Mouse (Mus musculus) lung, adult 18-20 months (tissue): Measurements from ENCODE around the gene Mcub.

ENCODE experiments used
- DNase-seq, 2 experiments: peaks; one replicate each; pipeline ENCODE4 v3.0.0; 2022; ENCODE audit warnings: mixed read lengths in 2 of 2

Gene Mcub

DNA sequence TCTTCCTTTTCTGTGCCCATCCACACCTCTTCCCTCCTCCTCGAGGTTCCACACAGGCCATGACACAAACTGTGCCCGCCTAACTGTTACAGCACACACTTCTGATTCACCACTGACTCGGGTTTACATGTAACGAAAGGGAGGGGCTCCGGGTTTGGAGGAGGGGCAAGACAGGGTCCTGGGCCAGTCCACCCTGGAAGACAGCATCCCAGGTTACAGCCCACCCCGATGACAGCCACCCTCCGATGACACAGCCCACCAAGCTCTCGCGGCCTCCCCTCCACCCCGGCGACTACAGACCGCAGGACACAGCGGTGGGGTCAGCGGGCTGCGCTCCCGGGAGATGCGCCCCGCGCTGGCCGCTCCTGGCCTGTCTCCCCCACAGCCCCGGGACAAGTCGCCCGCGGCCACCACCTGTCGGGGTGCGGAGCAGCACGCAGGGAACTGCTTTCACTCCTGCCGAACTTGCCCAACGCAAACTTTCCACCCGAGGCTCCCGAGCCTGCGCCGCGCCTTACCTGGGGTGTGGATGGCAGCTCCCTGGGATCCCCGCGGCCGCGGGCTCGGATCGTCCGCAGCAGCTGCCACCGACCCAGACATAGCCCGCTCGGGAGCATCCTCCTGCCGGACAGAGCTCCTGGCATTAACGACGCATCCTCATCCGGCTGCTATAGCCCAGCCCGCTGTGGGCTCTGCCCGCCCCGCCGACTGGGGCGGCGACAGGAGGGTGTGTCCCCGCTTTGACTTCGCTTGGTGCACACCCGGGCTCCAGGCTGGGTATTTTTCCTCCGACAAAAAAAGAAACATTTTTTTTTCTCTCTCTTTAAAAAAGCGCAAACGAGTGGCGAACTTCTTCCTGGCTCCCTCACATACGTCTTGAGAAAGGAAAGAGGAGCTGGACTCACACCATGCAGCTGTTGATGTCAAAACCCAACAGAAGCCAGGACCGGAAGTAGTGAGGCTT lies at the start of gene Mcub:
TSS of gene Mcub (minus strand) at position 775 of the 964 bp plus-strand sequence.
- DNase-seq = peak; percentile 64 to 67

DNA sequence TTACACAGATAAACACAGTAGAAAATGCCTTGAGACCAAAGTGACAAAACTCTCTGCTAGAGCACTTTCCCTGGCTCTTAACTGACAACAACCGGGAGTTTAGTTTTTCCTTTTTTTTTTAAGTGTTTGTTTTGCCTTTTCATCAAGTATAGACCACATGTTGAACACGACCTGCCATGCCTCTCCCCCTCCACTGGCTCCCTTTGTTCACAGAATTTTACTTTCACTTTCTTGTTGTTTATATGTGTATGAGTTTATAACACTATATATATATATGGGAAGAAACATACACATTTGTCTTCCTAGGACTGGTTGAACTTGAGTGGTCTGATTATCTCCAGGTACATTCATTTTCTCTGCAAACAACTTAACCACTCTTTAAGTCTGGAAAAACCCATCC lies 42.9 kb upstream of the Mcub start:
- no peak for DNase-seq

DNA sequence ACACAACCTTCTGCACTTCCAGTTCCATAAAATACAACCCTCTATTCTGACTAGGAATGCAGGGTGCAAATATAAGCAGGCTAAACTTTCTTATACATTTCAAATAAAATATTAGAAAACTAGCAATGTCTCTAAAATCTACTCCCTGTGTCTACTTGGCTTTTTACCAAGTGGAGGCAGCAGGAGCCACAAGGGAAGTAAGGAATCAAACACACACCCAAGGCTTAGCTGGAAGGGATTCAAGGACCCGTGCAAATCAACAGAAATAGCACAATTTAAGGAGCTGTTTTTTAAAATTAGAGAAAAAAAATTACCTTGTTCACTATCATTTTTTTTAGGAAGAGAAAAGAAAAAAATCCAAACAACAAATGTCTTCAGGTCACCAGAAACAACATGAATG lies 41.2 kb upstream of the Mcub start:
- no peak for DNase-seq

DNA sequence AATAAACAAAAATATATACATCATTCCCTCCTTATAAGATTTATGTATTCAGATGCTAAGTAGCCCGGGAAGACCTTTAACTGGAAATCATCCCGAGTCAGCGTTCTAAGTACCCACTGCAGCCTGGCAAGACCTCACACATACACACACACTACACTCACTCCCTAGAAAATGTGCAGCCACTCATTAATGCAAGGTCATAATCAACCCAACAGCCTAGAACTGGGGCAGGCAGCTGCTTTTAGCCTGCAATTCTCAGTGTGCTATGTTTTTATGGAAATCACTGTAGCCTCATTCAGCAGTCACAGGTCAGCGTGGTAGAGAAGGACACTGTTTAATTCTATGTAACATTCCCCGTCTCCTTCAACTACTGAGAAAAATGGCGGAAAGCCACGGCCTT lies 36.1 kb upstream of the Mcub start:
- DNase-seq = no peak

- DNase-seq = no peak
Measured at GRCm38 (mm10) chr3:130000926-130001325, 30.9 kb upstream of the Mcub start.

DNA sequence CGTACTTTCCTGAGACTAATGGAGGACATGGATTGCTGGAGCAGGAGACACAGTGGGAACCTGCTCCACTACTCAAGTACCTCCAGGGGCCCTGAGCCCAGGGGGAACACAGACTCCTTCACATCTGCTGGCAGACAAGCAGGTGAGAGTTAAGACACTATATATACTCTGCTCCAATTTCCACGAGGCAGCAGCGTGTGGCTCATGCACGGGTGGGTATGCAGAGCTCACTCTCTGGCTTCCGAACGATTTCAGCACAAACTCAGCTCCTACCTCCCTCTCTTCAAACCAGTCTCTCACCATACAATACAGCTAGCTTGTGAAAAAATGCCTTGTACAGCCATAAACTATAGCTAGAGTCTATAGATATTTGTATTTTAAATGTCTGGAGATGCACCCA lies 28.5 kb upstream of the Mcub start:
- DNase-seq = no peak

- no peak for DNase-seq
Measured at GRCm38 (mm10) chr3:129998001-129998400, 28.0 kb upstream of the Mcub start.

- no peak for DNase-seq
Measured at GRCm38 (mm10) chr3:129997324-129997723, 27.3 kb upstream of the Mcub start.

- no peak for DNase-seq
Measured at GRCm38 (mm10) chr3:129987297-129987696, 17.3 kb upstream of the Mcub start.

DNA sequence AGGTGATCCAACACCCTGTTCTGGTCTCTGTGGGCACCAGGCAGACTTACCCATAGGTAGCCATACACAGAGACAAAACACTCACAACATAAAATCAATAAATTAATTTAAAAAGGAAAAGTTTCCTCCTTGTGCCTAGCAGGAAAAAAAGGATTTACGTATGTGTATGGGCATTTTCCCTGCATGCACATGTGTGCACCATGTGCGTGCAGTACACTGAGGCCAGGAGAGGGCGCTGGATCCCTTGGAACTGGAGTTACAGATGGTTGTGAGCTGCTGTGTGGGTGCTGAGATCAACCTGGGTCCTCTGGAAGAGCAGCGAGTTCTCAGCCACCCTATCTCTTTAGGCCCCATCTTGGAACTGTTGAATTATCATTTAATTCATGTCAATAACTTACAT lies 15.3 kb upstream of the Mcub start:
- DNase-seq = no peak

- DNase-seq = no peak
Measured at GRCm38 (mm10) chr3:129984797-129985196, 14.8 kb upstream of the Mcub start.

DNA sequence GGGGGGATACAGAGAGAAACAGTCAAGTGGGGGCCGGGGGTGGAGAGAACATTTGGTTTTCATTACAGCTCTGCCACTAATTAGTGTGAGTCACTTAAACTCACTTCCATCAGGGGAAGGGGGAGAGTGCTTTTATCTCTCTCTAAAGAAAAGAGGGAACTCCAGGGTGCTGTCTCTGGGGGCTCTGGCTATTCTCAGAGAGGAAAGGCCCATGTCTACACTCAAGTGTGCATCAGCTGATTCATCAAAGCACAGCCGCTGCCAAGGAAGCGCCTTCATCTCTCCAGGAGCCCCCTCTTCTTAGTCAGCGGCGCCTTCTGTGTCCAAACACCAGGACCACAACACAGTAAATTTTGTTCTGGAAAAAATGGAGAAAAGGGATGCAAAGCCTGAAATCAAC lies 12.3 kb upstream of the Mcub start:
- no peak for DNase-seq

DNA sequence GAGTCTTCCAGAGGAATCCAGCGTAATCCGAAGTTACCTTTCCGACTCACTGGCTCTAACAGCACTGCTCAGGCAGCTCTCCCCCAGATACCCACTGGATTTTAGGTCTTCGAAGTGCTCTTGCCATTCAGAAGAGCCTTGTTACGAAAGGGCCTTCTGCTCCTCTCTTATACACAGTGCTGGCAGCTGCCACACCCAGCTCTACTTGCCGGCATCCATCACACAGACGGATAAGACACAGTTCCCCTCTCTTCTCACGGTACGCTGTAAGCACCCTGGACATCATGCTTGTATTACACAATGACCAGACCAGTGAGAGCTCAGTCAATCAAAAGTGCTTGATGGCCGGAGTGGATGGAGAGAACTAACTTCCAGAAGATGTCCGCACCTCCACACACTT lies 11.8 kb upstream of the Mcub start:
- DNase-seq = no peak

DNA sequence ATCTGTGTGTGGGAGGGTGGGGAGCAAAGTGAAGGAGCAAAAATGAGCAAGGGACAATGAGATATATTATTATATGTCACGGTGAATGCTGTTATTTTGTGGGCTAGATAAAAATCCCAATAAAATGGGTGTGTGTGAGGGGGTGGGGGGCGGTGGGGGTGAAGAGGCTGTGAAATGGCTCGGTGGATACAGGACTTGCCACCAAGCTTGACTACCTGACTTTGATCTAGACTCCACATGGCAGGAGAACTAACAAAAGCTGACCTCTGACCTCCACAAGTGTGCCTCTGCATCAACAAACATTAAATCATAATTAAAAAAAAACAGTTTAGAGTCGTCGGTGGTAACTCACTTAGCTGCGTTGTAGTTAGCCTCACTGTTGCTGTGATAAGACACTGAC lies 9.5 kb upstream of the Mcub start:
- no peak for DNase-seq

- DNase-seq = no peak
Measured at GRCm38 (mm10) chr3:129978716-129979115, 8.7 kb upstream of the Mcub start.

GRCm38 (mm10) chr3:129976317-129976716 lies 6.3 kb upstream of the Mcub start:
- DNase-seq = no peak

DNA sequence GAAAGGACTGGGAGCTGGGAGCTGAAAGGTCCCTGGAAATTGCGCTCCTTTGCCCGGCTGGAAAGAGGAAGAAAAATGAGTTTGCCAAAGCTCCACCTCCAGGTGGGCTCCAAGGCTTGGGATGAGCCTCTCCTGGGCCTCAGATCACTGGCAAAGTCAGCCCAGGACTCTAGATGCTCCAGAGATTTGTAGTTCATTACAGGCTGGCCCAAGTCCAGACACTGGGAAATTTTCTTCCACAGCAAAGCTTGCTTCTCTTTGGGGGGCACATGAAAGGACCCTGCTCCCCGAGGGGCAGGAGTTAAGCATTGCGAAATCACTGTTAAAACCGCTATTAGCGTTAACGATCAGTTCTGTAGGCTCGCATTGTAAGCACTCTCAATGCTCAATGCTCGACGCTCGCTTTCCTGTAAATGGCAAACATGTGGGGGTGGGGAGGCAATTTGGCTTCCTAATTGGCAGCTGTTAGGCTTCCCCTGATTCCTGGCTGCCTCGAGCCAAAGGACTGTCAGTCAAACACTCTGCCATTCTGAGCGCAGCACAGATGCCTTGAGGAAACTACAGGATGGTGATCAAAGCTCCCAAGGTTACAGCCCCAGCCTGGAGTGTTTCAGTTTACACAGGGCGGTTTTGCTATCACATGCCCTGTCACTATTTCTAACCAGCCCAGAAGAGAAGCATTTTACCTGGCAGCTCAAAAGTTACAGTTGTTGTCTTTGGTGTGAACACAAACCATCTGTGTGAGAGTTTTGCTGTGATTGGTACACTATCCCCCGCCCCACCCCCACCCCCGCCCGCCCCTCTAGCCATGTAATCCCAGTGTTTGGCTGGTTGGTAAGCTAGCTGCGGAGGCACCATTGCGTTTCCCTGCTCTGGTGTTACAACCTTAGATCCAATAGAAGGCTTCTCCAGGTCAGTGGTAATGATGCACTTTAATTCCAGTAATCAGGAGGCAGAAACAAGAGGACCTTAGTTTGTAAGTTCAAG lies 816 bp upstream of the Mcub start:
- DNase-seq = peak; percentile 44 to 46

- DNase-seq = no peak
Measured at GRCm38 (mm10) chr3:129969031-129969430, 975 bp downstream of the Mcub start.

- no peak for DNase-seq
Measured at GRCm38 (mm10) chr3:129967874-129968273, 2.1 kb downstream of the Mcub start.

DNA sequence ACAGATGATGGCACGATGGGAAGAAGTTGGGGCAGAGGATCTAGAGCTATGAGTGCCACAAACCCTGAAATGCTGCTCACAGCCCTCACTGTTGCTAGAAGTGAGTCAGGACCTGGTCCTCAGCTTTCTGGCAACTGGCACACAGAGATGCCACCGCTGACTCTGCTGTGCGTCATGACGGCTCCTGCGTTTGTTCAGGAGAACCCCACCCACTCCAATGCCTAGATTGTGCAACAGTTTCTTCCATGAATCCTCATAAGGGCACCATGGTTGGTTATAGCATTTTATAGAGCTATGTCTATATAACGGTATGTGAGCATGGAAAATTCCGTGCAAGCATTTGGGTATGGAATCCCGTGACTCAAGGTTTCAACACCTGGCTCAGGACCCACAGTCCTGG lies 5.3 kb downstream of the Mcub start:
- DNase-seq = no peak

DNA sequence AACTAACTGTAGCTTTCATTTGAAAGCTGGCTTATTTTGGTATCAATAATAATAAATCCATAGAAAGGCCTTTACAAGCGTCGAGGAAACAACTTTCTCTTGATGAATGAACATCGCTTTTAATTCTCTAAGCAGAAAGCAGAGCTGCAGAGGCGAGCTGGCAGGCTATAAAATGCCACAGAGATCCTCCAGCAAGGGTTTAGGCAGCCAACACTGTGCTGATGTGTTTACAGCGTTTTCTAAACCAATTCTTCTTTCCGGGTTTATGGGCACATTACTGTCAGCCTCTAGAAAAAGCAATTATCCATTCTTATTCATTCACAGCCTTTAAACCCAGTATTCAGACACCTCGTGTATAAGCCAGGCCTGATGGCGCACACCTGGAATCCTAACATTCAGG lies 7.5 kb downstream of the Mcub start:
- DNase-seq = no peak

DNA sequence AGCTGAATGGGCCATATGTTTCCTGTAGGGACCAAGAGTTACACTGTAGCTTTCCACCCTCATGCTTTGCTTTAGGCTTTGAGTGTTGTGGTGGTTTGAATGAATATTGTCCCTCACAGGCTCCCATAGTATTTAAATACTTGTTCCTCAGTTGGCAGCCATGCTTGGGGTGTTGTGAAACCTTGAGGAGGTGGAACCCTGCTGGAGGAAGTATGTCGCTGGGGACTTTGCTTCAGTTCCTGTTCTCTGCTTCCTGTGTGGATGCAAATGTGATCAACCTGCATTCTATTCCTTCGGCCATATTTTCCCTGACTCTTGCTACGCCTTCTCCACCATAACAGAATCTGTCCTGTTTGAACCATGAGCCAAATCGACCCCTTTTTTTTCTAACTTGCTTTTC lies 16.7 kb downstream of the Mcub start:
- no peak for DNase-seq

DNA sequence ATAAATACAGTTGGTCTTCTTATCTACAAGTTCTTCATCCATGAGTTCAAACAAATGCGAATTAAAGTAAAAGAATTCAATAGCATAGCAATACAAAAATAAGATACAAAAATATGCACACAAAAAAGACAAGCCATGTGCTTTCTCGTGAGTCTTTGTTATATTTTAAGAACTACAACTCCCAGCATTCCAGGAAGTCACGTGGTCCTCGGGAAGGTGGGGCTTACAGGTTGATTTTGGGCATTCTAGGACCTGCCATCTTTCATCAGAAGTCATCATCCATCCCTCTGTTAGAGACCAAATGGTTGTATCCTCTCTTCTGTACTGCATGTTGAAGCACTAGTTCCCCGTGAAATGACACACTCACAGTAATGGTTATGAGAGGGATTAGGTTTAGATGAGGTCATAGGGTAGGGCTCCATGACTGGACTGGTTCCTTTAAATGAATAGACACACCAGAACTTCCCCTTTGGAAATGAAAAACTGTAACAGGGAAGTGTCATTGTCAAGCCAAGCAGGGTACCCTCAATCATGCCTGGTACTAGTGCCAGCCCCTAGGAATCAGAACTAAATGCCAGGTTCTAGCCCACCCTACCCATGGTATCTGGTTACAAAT lies 20.7 kb downstream of the Mcub start:
- DNase-seq = no peak
